21 mouse cellular contexts compared by ENCODE assay signal in genomic region chr8:90243957-90244356, GRCm38 (mm10).
DNase-seq lines count a peak whose midpoint lies in the region; ATAC-seq and TF ChIP-seq lines count a peak whose summit lies in the region.
"Had no signal": no experiment of that assay in that cellular context is flagged by ENCODE, and none has a peak within 500 bp of the region (broad histone marks: within the 10 kb centered on the region; RNA-seq: fewer than 3 reads in every experiment).

No protein-coding gene starts in this region.

- no peaks in the 10 kb centered on the region for H3K9me3 ChIP-seq in forebrain, embryonic 11.5 days (ENCODE audit: control insufficient read depth, low read length)
- H3K9me3 ChIP-seq in forebrain, postnatal 0 days (ENCODE audit: low read length) = no peaks in the 10 kb centered on the region
- H3K9me3 ChIP-seq in midbrain, embryonic 10.5 days (replicated peaks) = no peaks in the 10 kb centered on the region
- H3K9me3 ChIP-seq in midbrain, embryonic 16.5 days (replicated peaks; ENCODE audit: control insufficient read depth, low read length, poor library complexity, severe bottlenecking) = no peaks in the 10 kb centered on the region
- no peaks in the 10 kb centered on the region for H3K9me3 ChIP-seq in hindbrain, embryonic 14.5 days (ENCODE audit: control insufficient read depth, low read length)
- H3K9me3 ChIP-seq in heart, embryonic 12.5 days (replicated peaks) = no peaks in the 10 kb centered on the region
- H3K9me3 ChIP-seq: embryonic facial prominence, embryonic 13.5 days; heart, embryonic 15.5 days; neural tube, embryonic 12.5 days; stomach, embryonic 15.5 days had no signal

- H3K36me3 ChIP-seq in forebrain, embryonic 11.5 days (ENCODE audit: control insufficient read depth, insufficient read depth, low read length) = peaks cover 7% of the 10 kb centered on the region; the same call in 1 of the 2 replicates
- H3K36me3 ChIP-seq in forebrain, postnatal 0 days (ENCODE audit: insufficient read depth) = peaks cover 11% of the 10 kb centered on the region
- H3K36me3 ChIP-seq in midbrain, embryonic 10.5 days = peaks cover 19% of the 10 kb centered on the region
- H3K36me3 ChIP-seq in midbrain, embryonic 16.5 days (ENCODE audit: control insufficient read depth, insufficient read depth, low read length) = peaks cover 6% of the 10 kb centered on the region
- peaks cover 10% of the 10 kb centered on the region for H3K36me3 ChIP-seq in hindbrain, embryonic 14.5 days (replicated peaks; ENCODE audit: control insufficient read depth, insufficient read depth)
- peaks cover 12% of the 10 kb centered on the region for H3K36me3 ChIP-seq in heart, embryonic 12.5 days

- TF ChIP-seq CTCF in forebrain, postnatal 0 days (IDR thresholded peaks at IDR 0.05; ENCODE audit: low read depth) = no peak
- TF ChIP-seq CTCF in brain, embryonic 14.5 days (IDR thresholded peaks at IDR 0.05; ENCODE audit: borderline replicate concordance, extremely low read depth, insufficient read depth, insufficient read length) = no peak

- H3K27me3 ChIP-seq in forebrain, embryonic 11.5 days (ENCODE audit: control insufficient read depth, insufficient read depth, low read length) = no peaks in the 10 kb centered on the region; the same call in 1 of the 2 replicates
- no peaks in the 10 kb centered on the region for H3K27me3 ChIP-seq in forebrain, postnatal 0 days (ENCODE audit: insufficient read depth, low read length)
- no peaks in the 10 kb centered on the region; the same call in 1 of the 2 replicates for H3K27me3 ChIP-seq in midbrain, embryonic 10.5 days (ENCODE audit: low read depth, poor library complexity, severe bottlenecking)
- no peaks in the 10 kb centered on the region for H3K27me3 ChIP-seq in midbrain, embryonic 16.5 days (ENCODE audit: control insufficient read depth, insufficient read depth, low read depth, low read length)
- no peaks in the 10 kb centered on the region for H3K27me3 ChIP-seq in hindbrain, embryonic 14.5 days (ENCODE audit: control insufficient read depth, insufficient read depth, low read length)
- no peaks in the 10 kb centered on the region for H3K27me3 ChIP-seq in heart, embryonic 12.5 days (replicated peaks)
- H3K27me3 ChIP-seq: heart, embryonic 15.5 days; neural tube, embryonic 12.5 days; stomach, embryonic 15.5 days had no signal

- H3K4me2 ChIP-seq in forebrain, embryonic 11.5 days (ENCODE audit: low read depth, low read length, severe bottlenecking) = no peak overlapping the region
- no peak overlapping the region for H3K4me2 ChIP-seq in forebrain, postnatal 0 days (ENCODE audit: low read depth)
- H3K4me2 ChIP-seq in midbrain, embryonic 16.5 days (ENCODE audit: low read length) = no peak overlapping the region
- no peak overlapping the region for H3K4me2 ChIP-seq in hindbrain, embryonic 14.5 days (replicated peaks)
- no peak overlapping the region for H3K4me2 ChIP-seq in heart, embryonic 12.5 days
- H3K4me2 ChIP-seq: embryonic facial prominence, embryonic 13.5 days; heart, embryonic 15.5 days; neural tube, embryonic 12.5 days; stomach, embryonic 15.5 days had no signal

- H3K27ac ChIP-seq in forebrain, embryonic 11.5 days (ENCODE audit: low read depth, low read length) = peak overlapping the region; percentile 32; the same call in 1 of the 2 replicates
- no peak overlapping the region for H3K27ac ChIP-seq in forebrain, postnatal 0 days (ENCODE audit: low read depth, low read length)
- peak overlapping the region; percentile 74 for H3K27ac ChIP-seq in midbrain, embryonic 10.5 days (replicated peaks)
- H3K27ac ChIP-seq in midbrain, embryonic 16.5 days (ENCODE audit: low read length) = no peak overlapping the region
- H3K27ac ChIP-seq in hindbrain, embryonic 14.5 days = peak overlapping the region; percentile 48; the same call in 1 of the 2 replicates
- H3K27ac ChIP-seq in heart, embryonic 12.5 days (ENCODE audit: poor library complexity, severe bottlenecking) = no peak overlapping the region
- H3K27ac ChIP-seq: embryonic facial prominence, embryonic 13.5 days; heart, embryonic 15.5 days; kidney, postnatal 0 days; liver, embryonic 14.5 days; neural tube, embryonic 12.5 days; stomach, embryonic 15.5 days had no signal

- WGBS in forebrain, embryonic 11.5 days = 91% methylated on average over 5 of the region's 5 CpGs
- WGBS in forebrain, postnatal 0 days = 90% methylated on average over 5 of the region's 5 CpGs
- WGBS in midbrain, embryonic 10.5 days = 93% methylated on average over 5 of the region's 5 CpGs
- 67% methylated on average over 5 of the region's 5 CpGs for WGBS in midbrain, embryonic 16.5 days
- 61% methylated on average over 5 of the region's 5 CpGs for WGBS in hindbrain, embryonic 14.5 days
- 91% methylated on average over 5 of the region's 5 CpGs for WGBS in heart, embryonic 12.5 days

- 0 out of 2 replicates have a peak, but pooled peaks cover 4% of the 10 kb centered on the region for H3K4me1 ChIP-seq in forebrain, embryonic 11.5 days (replicated peaks; ENCODE audit: control insufficient read depth, insufficient read depth, low read length)
- H3K4me1 ChIP-seq in forebrain, postnatal 0 days (ENCODE audit: insufficient read depth) = 0 out of 2 replicates have a peak, but pooled peaks cover 13% of the 10 kb centered on the region
- H3K4me1 ChIP-seq in midbrain, embryonic 10.5 days = peaks cover 54% of the 10 kb centered on the region
- peaks cover 16% of the 10 kb centered on the region for H3K4me1 ChIP-seq in midbrain, embryonic 16.5 days (ENCODE audit: control insufficient read depth, insufficient read depth, low read length)
- peaks cover 38% of the 10 kb centered on the region for H3K4me1 ChIP-seq in hindbrain, embryonic 14.5 days (replicated peaks; ENCODE audit: control insufficient read depth, insufficient read depth, low read length)
- no peaks in the 10 kb centered on the region for H3K4me1 ChIP-seq in heart, embryonic 12.5 days (replicated peaks)
- H3K4me1 ChIP-seq: heart, embryonic 15.5 days; stomach, embryonic 15.5 days had no signal

- DNase-seq in forebrain, embryonic 11.5 days (ENCODE audit: low spot score) = no peak
- no peak for DNase-seq in forebrain, postnatal 0 days
- DNase-seq in midbrain, embryonic 10.5 days (ENCODE audit: low spot score) = no peak
- DNase-seq in brain, embryonic 14.5 days (ENCODE audit: low read depth) = peak; percentile 65
- DNase-seq in hindbrain, embryonic 14.5 days (ENCODE audit: low spot score) = no peak
- DNase-seq: kidney, adult 8-10 months; liver; lung, adult 2 months; lung, postnatal 10 days; right cerebral cortex, postnatal 25 days had no signal

- no peak for TF ChIP-seq POLR2A in brain, embryonic 14.5 days (IDR thresholded peaks at IDR 0.05; ENCODE audit: borderline replicate concordance, extremely low read depth, insufficient read depth, insufficient read length, poor library complexity, severe bottlenecking)

- H3K4me3 ChIP-seq in forebrain, embryonic 11.5 days (ENCODE audit: low read depth, low read length) = no peak overlapping the region
- no peak overlapping the region for H3K4me3 ChIP-seq in forebrain, postnatal 0 days (ENCODE audit: low read depth, low read length)
- no peak overlapping the region for H3K4me3 ChIP-seq in midbrain, embryonic 10.5 days
- H3K4me3 ChIP-seq in midbrain, embryonic 16.5 days (ENCODE audit: low read depth, low read length) = no peak overlapping the region
- no peak overlapping the region for H3K4me3 ChIP-seq in hindbrain, embryonic 14.5 days (replicated peaks; ENCODE audit: low read length)
- H3K4me3 ChIP-seq in heart, embryonic 12.5 days = no peak overlapping the region
- H3K4me3 ChIP-seq: embryonic facial prominence, embryonic 13.5 days; erythroblast, embryonic 14.5 days; heart, embryonic 15.5 days; myocyte; neural tube, embryonic 12.5 days; stomach, embryonic 15.5 days had no signal

- ATAC-seq in forebrain, embryonic 11.5 days (replicated peaks; ENCODE audit: low FRiP score) = no peak
- ATAC-seq in forebrain, postnatal 0 days = no peak
- ATAC-seq in midbrain, embryonic 16.5 days = no peak
- ATAC-seq in hindbrain, embryonic 14.5 days (ENCODE audit: low FRiP score) = no peak
- no peak for ATAC-seq in heart, embryonic 12.5 days (ENCODE audit: insufficient number of reproducible peaks, low FRiP score)
- ATAC-seq: intestine, embryonic 16.5 days had no signal

- H3K9ac ChIP-seq in forebrain, embryonic 11.5 days (ENCODE audit: low read length) = no peak overlapping the region
- H3K9ac ChIP-seq in forebrain, postnatal 0 days = no peak overlapping the region
- no peak overlapping the region for H3K9ac ChIP-seq in midbrain, embryonic 16.5 days (ENCODE audit: low read depth, low read length)
- no peak overlapping the region for H3K9ac ChIP-seq in hindbrain, embryonic 14.5 days
- no peak overlapping the region for H3K9ac ChIP-seq in heart, embryonic 12.5 days
- H3K9ac ChIP-seq: embryonic facial prominence, embryonic 13.5 days; heart, embryonic 15.5 days; liver, embryonic 14.5 days; neural tube, embryonic 12.5 days; stomach, embryonic 15.5 days had no signal

Comparison
In these comparisons a context has a peak if more than half of its experiments do, and no peak if none do; other contexts are left out.
1. H3K27ac ChIP-seq: peak in forebrain, embryonic 11.5 days (single experiment), midbrain, embryonic 10.5 days (single experiment) and hindbrain, embryonic 14.5 days (single experiment); none in forebrain, postnatal 0 days (single experiment), midbrain, embryonic 16.5 days (single experiment) and heart, embryonic 12.5 days (single experiment).